Comparison of ENCODE assay signal across 8 mouse cellular contexts in genomic region chr2:132577431-132577981, GRCm38 (mm10). TPM values are rescaled to one million over a fixed set of nuclear protein-coding genes. Genes with fewer than 3 reads are reported as not detected.
DNase-seq lines count a peak whose midpoint lies in the region; ATAC-seq lines count a peak whose summit lies in the region.

No protein-coding gene starts in this region.

- H3K4me2 ChIP-seq in forebrain, embryonic 14.5 days (ENCODE audit: low read length): peak overlapping the region; percentile 62
- peak overlapping the region; percentile 68 for H3K4me2 ChIP-seq in hindbrain, embryonic 13.5 days
- H3K4me2 ChIP-seq in limb, embryonic 12.5 days: peak overlapping the region; percentile 69
- peak overlapping the region; percentile 62 for H3K4me2 ChIP-seq in midbrain, embryonic 11.5 days

- peak overlapping the region; percentile 95 for H3K9ac ChIP-seq in forebrain, embryonic 14.5 days (ENCODE audit: low read length)
- H3K9ac ChIP-seq in hindbrain, embryonic 13.5 days: peak overlapping the region; percentile 97
- peak overlapping the region; percentile 98 for H3K9ac ChIP-seq in limb, embryonic 12.5 days (replicated peaks)
- peak overlapping the region; percentile 94 for H3K9ac ChIP-seq in midbrain, embryonic 11.5 days (ENCODE audit: low read length)

- peak; percentile 19 for DNase-seq in ovary, adult 18-20 months (ENCODE audit: low spot score)
- DNase-seq in ovary, postnatal 14 days (ENCODE audit: low spot score): no peak
- peak; percentile 70 for DNase-seq in cerebellum, adult 11-12 months
- peak; percentile 69 for DNase-seq in forebrain, embryonic 14.5 days (ENCODE audit: low spot score)
- peak; percentile 97 for DNase-seq in midbrain, embryonic 11.5 days (ENCODE audit: low spot score, missing footprints)
- DNase-seq in spleen, postnatal 14 days (ENCODE audit: low spot score in 2 of 2): peak; percentile 41 to 63

- peak overlapping the region; percentile 84 for H3K4me3 ChIP-seq in forebrain, embryonic 14.5 days (ENCODE audit: low read depth, low read length)
- peak overlapping the region; percentile 83 for H3K4me3 ChIP-seq in hindbrain, embryonic 13.5 days
- H3K4me3 ChIP-seq in limb, embryonic 12.5 days (replicated peaks): peak overlapping the region; percentile 80
- peak overlapping the region; percentile 69 for H3K4me3 ChIP-seq in midbrain, embryonic 11.5 days (ENCODE audit: low read depth, low read length)

- H3K36me3 ChIP-seq in forebrain, embryonic 14.5 days (ENCODE audit: control insufficient read depth, insufficient read depth, low read length): no peaks in the 10 kb centered on the region
- no peaks in the 10 kb centered on the region for H3K36me3 ChIP-seq in hindbrain, embryonic 13.5 days
- no peaks in the 10 kb centered on the region for H3K36me3 ChIP-seq in limb, embryonic 12.5 days
- no peaks in the 10 kb centered on the region for H3K36me3 ChIP-seq in midbrain, embryonic 11.5 days (ENCODE audit: control insufficient read depth, insufficient read depth, low read length)

- H3K27me3 ChIP-seq in forebrain, embryonic 14.5 days (replicated peaks; ENCODE audit: control insufficient read depth, insufficient read depth, low read length): no peaks in the 10 kb centered on the region
- no peaks in the 10 kb centered on the region for H3K27me3 ChIP-seq in hindbrain, embryonic 13.5 days
- H3K27me3 ChIP-seq in limb, embryonic 12.5 days: no peaks in the 10 kb centered on the region
- no peaks in the 10 kb centered on the region for H3K27me3 ChIP-seq in midbrain, embryonic 11.5 days (ENCODE audit: control insufficient read depth, insufficient read depth, low read length)

- WGBS in forebrain, embryonic 14.5 days: 2% methylated on average over 38 of the region's 41 CpGs
- WGBS in hindbrain, embryonic 13.5 days: 0% methylated on average over 39 of the region's 41 CpGs
- under 1% methylated on average over 37 of the region's 41 CpGs for WGBS in limb, embryonic 12.5 days
- 0% methylated on average over 35 of the region's 41 CpGs for WGBS in midbrain, embryonic 11.5 days

- peak overlapping the region; percentile 99 for H3K27ac ChIP-seq in forebrain, embryonic 14.5 days (ENCODE audit: low read depth, low read length)
- peak overlapping the region; percentile 99 for H3K27ac ChIP-seq in hindbrain, embryonic 13.5 days
- H3K27ac ChIP-seq in limb, embryonic 12.5 days: peak overlapping the region; percentile 99
- H3K27ac ChIP-seq in midbrain, embryonic 11.5 days (ENCODE audit: low read depth, low read length): peak overlapping the region; percentile 98

- peaks cover 24% of the 10 kb centered on the region for H3K4me1 ChIP-seq in forebrain, embryonic 14.5 days (ENCODE audit: control insufficient read depth, insufficient read depth, low read length)
- H3K4me1 ChIP-seq in hindbrain, embryonic 13.5 days (replicated peaks): peaks cover 30% of the 10 kb centered on the region
- peaks cover 27% of the 10 kb centered on the region for H3K4me1 ChIP-seq in limb, embryonic 12.5 days (replicated peaks)
- peaks cover 9% of the 10 kb centered on the region; the same call in 1 of the 2 replicates for H3K4me1 ChIP-seq in midbrain, embryonic 11.5 days (ENCODE audit: control insufficient read depth, insufficient read depth, low read length)

- peak; percentile 71 for ATAC-seq in forebrain, embryonic 14.5 days
- peak; percentile 88 for ATAC-seq in hindbrain, embryonic 13.5 days (ENCODE audit: low FRiP score)
- peak; percentile 77 for ATAC-seq in limb, embryonic 12.5 days (ENCODE audit: insufficient number of reproducible peaks, insufficient read depth, low FRiP score, low TSS enrichment, low read depth)
- peak; percentile 85 for ATAC-seq in midbrain, embryonic 11.5 days (ENCODE audit: low FRiP score)

- no peaks in the 10 kb centered on the region for H3K9me3 ChIP-seq in forebrain, embryonic 14.5 days (replicated peaks; ENCODE audit: control insufficient read depth, low read length)
- H3K9me3 ChIP-seq in hindbrain, embryonic 13.5 days: no peaks in the 10 kb centered on the region
- no peaks in the 10 kb centered on the region for H3K9me3 ChIP-seq in limb, embryonic 12.5 days
- H3K9me3 ChIP-seq in midbrain, embryonic 11.5 days (ENCODE audit: control insufficient read depth, low read length): no peaks in the 10 kb centered on the region; the same call in 1 of the 2 replicates

RNA-seq across cellular contexts. Expression of gene Gpcpd1, which starts 10.0 kb away (rescaled TPM):
- polyA plus RNA-seq in forebrain, embryonic 14.5 days (2014; fragmentation: Nextera tagmentation; extraction: Ambion mirVana): 65.3 and 67.0 TPM in 2 replicates
- polyA plus RNA-seq in hindbrain, embryonic 13.5 days (2015; fragmentation: Nextera tagmentation; extraction: Ambion mirVana): 84.8 and 101 TPM in 2 replicates
- polyA plus RNA-seq in limb, embryonic 12.5 days (2016; fragmentation: Nextera tagmentation; extraction: Ambion mirVana): 41.6 and 42.3 TPM in 2 replicates
- 41.7 and 50.4 TPM in 2 replicates for polyA plus RNA-seq in midbrain, embryonic 11.5 days (2014; fragmentation: Nextera tagmentation; extraction: Ambion mirVana)
